Mouse (Mus musculus): ENCODE results near the gene Slc13a1. TPM values are rescaled to one million over a fixed set of nuclear protein-coding genes. Genes with fewer than 3 reads are reported as not detected.

Slc13a1 gene
- polyA plus RNA-seq, 1 experiment from 2014 or later: 4.2 TPM

- Histone ChIP-seq H3K4me2 (no peak overlapping the region), H3K27ac (no peak overlapping the region), H3K4me1 (no peaks in the 10 kb centered on the region), H3K27me3 (no peaks in the 10 kb centered on the region), H3K9ac (no peak overlapping the region), H3K4me3 (replicated peaks) (no peak overlapping the region), H3K36me3 (no peaks in the 10 kb centered on the region), H3K9me3 (replicated peaks) (no peaks in the 10 kb centered on the region)
- ATAC-seq (replicated peaks; ENCODE audit: low FRiP score): peak; percentile 56; the same call in 1 of the 2 replicates
- WGBS: 41% methylated on average over 3 of the region's 3 CpGs
Measured at GRCm38 (mm10) chr6:24059754-24060153, 108.1 kb downstream of the Slc13a1 start.

GRCm38 (mm10) chr6:24055086-24055485 lies 112.8 kb downstream of the Slc13a1 start:
- Histone ChIP-seq H3K27ac (no peak overlapping the region), H3K4me3 (replicated peaks) (no peak overlapping the region), H3K4me1 (no peaks in the 10 kb centered on the region), H3K36me3 (no peaks in the 10 kb centered on the region), H3K4me2 (no peak overlapping the region), H3K9me3 (replicated peaks) (no peaks in the 10 kb centered on the region), H3K27me3 (no peaks in the 10 kb centered on the region), H3K9ac (no peak overlapping the region)
- no peak for ATAC-seq (replicated peaks; ENCODE audit: low FRiP score)
- WGBS: 93% methylated on average over 4 of the region's 4 CpGs

- Histone ChIP-seq H3K27ac (no peak overlapping the region), H3K4me3 (replicated peaks) (no peak overlapping the region), H3K9me3 (replicated peaks) (no peaks in the 10 kb centered on the region), H3K4me1 (no peaks in the 10 kb centered on the region), H3K9ac (no peak overlapping the region), H3K4me2 (no peak overlapping the region), H3K36me3 (no peaks in the 10 kb centered on the region), H3K27me3 (no peaks in the 10 kb centered on the region)
- no peak for ATAC-seq (replicated peaks; ENCODE audit: low FRiP score)
- 86% methylated on average over 9 of the region's 9 CpGs for WGBS
Measured at GRCm38 (mm10) chr6:24054086-24054710, 113.7 kb downstream of the Slc13a1 start.

- H3K4me2 ChIP-seq: 0 out of 2 replicates have a peak overlapping the region, but pooled peaks have one; percentile 9
- H3K36me3 ChIP-seq: no peaks in the 10 kb centered on the region
- H3K9me3 ChIP-seq (replicated peaks): no peaks in the 10 kb centered on the region
- 39% methylated on average over 7 of the region's 7 CpGs for WGBS
- H3K27ac ChIP-seq: 0 out of 2 replicates have a peak overlapping the region, but pooled peaks have one; percentile 32
- peaks cover 3% of the 10 kb centered on the region for H3K4me1 ChIP-seq
- H3K9ac ChIP-seq: no peak overlapping the region
- H3K4me3 ChIP-seq (replicated peaks): no peak overlapping the region
- H3K27me3 ChIP-seq: no peaks in the 10 kb centered on the region
- ATAC-seq (replicated peaks; ENCODE audit: low FRiP score): peak; percentile 54; the same call in 1 of the 2 replicates
Measured at GRCm38 (mm10) chr6:24047014-24047770, 120.7 kb downstream of the Slc13a1 start.

GRCm38 (mm10) chr6:24043496-24043895 lies 124.4 kb downstream of the Slc13a1 start:
- Histone ChIP-seq H3K36me3 (no peaks in the 10 kb centered on the region), H3K9me3 (replicated peaks) (no peaks in the 10 kb centered on the region), H3K27ac (no peak overlapping the region), H3K4me1 (peaks cover 3% of the 10 kb centered on the region), H3K4me2 (no peak overlapping the region), H3K4me3 (replicated peaks) (no peak overlapping the region), H3K27me3 (no peaks in the 10 kb centered on the region), H3K9ac (no peak overlapping the region)
- ATAC-seq (replicated peaks; ENCODE audit: low FRiP score): no peak

Small RNA genes lying within 50 kb of the gene (microRNA-seq; reads per million reads assigned to microRNA genes)
- not detected for gene Gm26386

Other genes starting within 250 kb of the Slc13a1 start
- gene Tas2r118, start 198.0 kb downstream of the Slc13a1 start, polyA plus RNA-seq (2015; fragmentation: Nextera tagmentation; extraction: Ambion mirVana): not detected in 2 replicates

All from kidney, embryonic 15.5 days (tissue).